ENCODE assay signal across 8 mouse cellular contexts in genomic region chr11:109297710-109298375, GRCm38 (mm10). TPM values are rescaled to one million over a fixed set of nuclear protein-coding genes. Genes with fewer than 3 reads are reported as not detected.
DNase-seq lines count a peak whose midpoint lies in the region; ATAC-seq and TF ChIP-seq lines count a peak whose summit lies in the region.

TSS of gene Rgs9 (minus strand) at chr11:109298129.

- no peaks in the 10 kb centered on the region for H3K27me3 ChIP-seq in hindbrain, postnatal 0 days (ENCODE audit: insufficient read depth, low read length)

- WGBS in hindbrain, postnatal 0 days = 2% methylated on average over 37 of the region's 37 CpGs

- H3K4me1 ChIP-seq in hindbrain, postnatal 0 days (ENCODE audit: insufficient read depth, low read length) = peaks cover 8% of the 10 kb centered on the region

- peak; percentile 98 for TF ChIP-seq CTCF in hindbrain, postnatal 0 days (IDR thresholded peaks at IDR 0.05; ENCODE audit: low read depth)

- no peaks in the 10 kb centered on the region for H3K9me3 ChIP-seq in hindbrain, postnatal 0 days (ENCODE audit: low read length)

- peak within 1 kb of the TSS; percentile 48 for H3K9ac ChIP-seq in hindbrain, postnatal 0 days (replicated peaks; ENCODE audit: low read length)

- peak; percentile 93 to 95 for DNase-seq in adrenal gland, adult (ENCODE audit: inconsistent age in 2 of 2, low spot score in 1 of 2)
- DNase-seq in embryo, embryonic 10 days (ENCODE audit: low spot score) = peak; percentile 95
- peak; percentile 78 to 84 for DNase-seq in gastrocnemius, adult 8-10 months (ENCODE audit: low spot score in 2 of 2)
- peak; percentile 97 for DNase-seq in hindbrain, postnatal 0 days (ENCODE audit: low spot score)
- DNase-seq in left cerebral cortex, adult 18-20 months (ENCODE audit: low spot score in 2 of 2) = peak; percentile 94
- DNase-seq in lung, postnatal 4 days = peak; percentile 93
- DNase-seq in retina, postnatal 7 days (ENCODE audit: low read depth, low spot score) = peak; percentile 87
- DNase-seq in urinary bladder, adult 18-20 months (ENCODE audit: low spot score in 2 of 2) = peak; percentile 87 to 88

- peak within 1 kb of the TSS; percentile 67 for H3K4me2 ChIP-seq in hindbrain, postnatal 0 days (ENCODE audit: low read depth, low read length)

- peak within 1 kb of the TSS; percentile 27; the same call in 1 of the 2 replicates for H3K27ac ChIP-seq in hindbrain, postnatal 0 days

- H3K36me3 ChIP-seq in hindbrain, postnatal 0 days (ENCODE audit: insufficient read depth, low read length) = no peaks in the 10 kb centered on the region

- H3K4me3 ChIP-seq in hindbrain, postnatal 0 days (ENCODE audit: low read length) = peak within 1 kb of the TSS; percentile 45

- peak; percentile 98 for ATAC-seq in hindbrain, postnatal 0 days

RNA-seq across cellular contexts. Expression of gene Rgs9, which starts in this region (rescaled TPM):
- not detected for total RNA-seq in gastrocnemius, adult 8-10 months (2022)
- 28.5 and 30.3 TPM in 2 replicates for total RNA-seq in hindbrain, postnatal 0 days (2014; rRNA removed)
- 13.4 and 14.3 TPM in 2 replicates for polyA plus RNA-seq in hindbrain, postnatal 0 days (2015; fragmentation: Nextera tagmentation; extraction: Ambion mirVana)
- 10 to 100 TPM; 35.8 to 56.5 TPM for total RNA-seq in left cerebral cortex, adult 18-20 months (2021)

Comparison
In these comparisons a context has a peak if more than half of its experiments do, and no peak if none do; other contexts are left out.
1. Peak in every context shown above with its lines: DNase-seq, ATAC-seq, H3K4me3 ChIP-seq and H3K27ac ChIP-seq.
2. RNA of gene Rgs9 (total RNA-seq): 35.8 to 56.5 TPM in left cerebral cortex, adult 18-20 months and 28.5 to 30.3 TPM in hindbrain, postnatal 0 days; not detected in gastrocnemius, adult 8-10 months; every median in the first group is over 10 times any median in the second.
3. Peak in DNase-seq in gastrocnemius, adult 8-10 months; RNA of the gene not detected or under 1 TPM.